Mouse (Mus musculus): ENCODE measurements at regions not wholly inside any gene's neighbourhood (a gene's known extent, or its start where the extent isn't known, plus 50 kb on each side); places are given as distances from the start of the nearest gene placed in this dataset.

DNA sequence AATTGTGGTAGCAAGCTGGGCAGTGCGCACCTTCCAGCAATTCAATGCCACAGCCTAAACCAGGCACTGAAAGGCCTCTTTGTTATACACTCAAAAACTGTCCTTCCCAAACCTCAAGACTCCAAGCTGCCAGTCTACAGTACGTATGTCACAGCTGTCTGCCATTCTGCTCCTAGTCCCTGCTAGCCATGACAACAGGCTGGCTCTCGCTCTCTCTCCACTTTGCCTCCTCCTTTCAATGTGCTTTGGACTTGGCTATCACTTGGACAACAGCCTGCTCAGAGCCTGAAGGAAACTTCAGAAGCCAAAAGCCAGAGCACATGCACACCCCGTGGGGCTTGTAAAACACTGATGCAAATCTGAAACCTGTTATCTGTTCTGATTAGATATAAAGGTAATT is 125.9 kb upstream of the Plcz1 start:
- no peak overlapping the region for H3K9ac ChIP-seq (ENCODE audit: low read depth, low read length)
- no peaks in the 10 kb centered on the region for H3K4me1 ChIP-seq (ENCODE audit: control insufficient read depth, insufficient read depth, low read length)
- ATAC-seq (replicated peaks; ENCODE audit: insufficient number of reproducible peaks, low FRiP score, low TSS enrichment): no peak
- H3K4me3 ChIP-seq (ENCODE audit: low read depth, low read length): no peak overlapping the region
- no peaks in the 10 kb centered on the region for H3K36me3 ChIP-seq (ENCODE audit: control insufficient read depth, insufficient read depth, low read length)
- 74% methylated on average over 4 of the region's 4 CpGs for WGBS (ENCODE audit: insufficient replicate concordance)
- H3K27me3 ChIP-seq (ENCODE audit: control insufficient read depth, insufficient read depth, low read length): no peaks in the 10 kb centered on the region
- H3K4me2 ChIP-seq: no peak overlapping the region
- no peaks in the 10 kb centered on the region for H3K9me3 ChIP-seq (replicated peaks; ENCODE audit: control insufficient read depth, low read length)
- no peak overlapping the region for H3K27ac ChIP-seq (ENCODE audit: low read depth, low read length)

DNA sequence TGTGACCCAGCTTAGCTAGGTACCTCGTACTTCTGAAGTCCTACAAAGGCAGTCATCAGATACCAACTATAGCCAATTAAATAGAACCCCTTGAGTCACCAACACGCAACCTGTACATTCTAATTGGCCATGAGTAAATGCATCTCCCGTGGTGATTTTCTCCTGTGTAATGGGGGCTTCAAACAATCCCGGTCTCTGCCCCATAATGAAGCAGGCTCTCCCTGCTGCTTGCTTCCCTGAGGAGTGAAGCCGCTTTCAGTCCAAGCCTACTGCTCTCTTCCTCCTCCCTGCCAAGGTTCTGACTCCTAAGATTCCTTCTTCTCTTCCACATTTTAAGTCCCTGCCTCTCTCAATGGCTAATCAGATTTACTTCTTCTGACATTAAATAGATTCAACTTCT is 121.5 kb upstream of the Plcz1 start:
- no peaks in the 10 kb centered on the region for H3K9me3 ChIP-seq (replicated peaks; ENCODE audit: control insufficient read depth, low read length)
- no peaks in the 10 kb centered on the region for H3K4me1 ChIP-seq (ENCODE audit: control insufficient read depth, insufficient read depth, low read length)
- no peak overlapping the region for H3K4me3 ChIP-seq (ENCODE audit: low read depth, low read length)
- no peaks in the 10 kb centered on the region for H3K27me3 ChIP-seq (ENCODE audit: control insufficient read depth, insufficient read depth, low read length)
- WGBS (ENCODE audit: insufficient replicate concordance): 85% methylated on average over 5 of the region's 5 CpGs
- H3K27ac ChIP-seq (ENCODE audit: low read depth, low read length): no peak overlapping the region
- no peak overlapping the region for H3K4me2 ChIP-seq
- no peak for ATAC-seq (replicated peaks; ENCODE audit: insufficient number of reproducible peaks, low FRiP score, low TSS enrichment)
- H3K9ac ChIP-seq (ENCODE audit: low read depth, low read length): no peak overlapping the region
- no peaks in the 10 kb centered on the region for H3K36me3 ChIP-seq (ENCODE audit: control insufficient read depth, insufficient read depth, low read length)

DNA sequence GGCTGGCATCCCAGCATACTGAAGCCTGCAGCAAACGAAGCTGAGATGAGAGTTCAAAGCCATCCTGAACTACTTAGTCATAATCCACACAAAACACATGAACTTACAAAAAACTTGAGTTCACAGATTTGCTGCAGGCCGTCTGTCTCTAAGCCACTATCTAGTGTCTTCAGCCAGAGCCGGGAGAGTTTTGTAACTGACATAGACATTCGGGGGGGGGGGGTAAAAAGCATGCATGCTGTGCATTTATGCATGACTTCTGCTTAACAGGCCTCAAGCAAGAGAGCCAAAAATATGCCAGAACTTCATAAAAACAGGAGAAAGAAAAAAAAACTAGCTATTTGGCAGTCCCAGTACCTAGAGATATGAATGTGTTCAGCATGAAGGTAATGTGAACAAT is 120.2 kb upstream of the Plcz1 start:
- Histone ChIP-seq H3K4me3 (ENCODE audit: low read depth, low read length) (no peak overlapping the region), H3K27me3 (ENCODE audit: control insufficient read depth, insufficient read depth, low read length) (no peaks in the 10 kb centered on the region), H3K9me3 (replicated peaks; ENCODE audit: control insufficient read depth, low read length) (no peaks in the 10 kb centered on the region), H3K9ac (ENCODE audit: low read depth, low read length) (no peak overlapping the region), H3K4me2 (no peak overlapping the region), H3K27ac (ENCODE audit: low read depth, low read length) (no peak overlapping the region), H3K36me3 (ENCODE audit: control insufficient read depth, insufficient read depth, low read length) (no peaks in the 10 kb centered on the region), H3K4me1 (ENCODE audit: control insufficient read depth, insufficient read depth, low read length) (no peaks in the 10 kb centered on the region)
- ATAC-seq (replicated peaks; ENCODE audit: insufficient number of reproducible peaks, low FRiP score, low TSS enrichment): no peak
- WGBS (ENCODE audit: insufficient replicate concordance): 73% methylated on average over 4 of the region's 4 CpGs

DNA sequence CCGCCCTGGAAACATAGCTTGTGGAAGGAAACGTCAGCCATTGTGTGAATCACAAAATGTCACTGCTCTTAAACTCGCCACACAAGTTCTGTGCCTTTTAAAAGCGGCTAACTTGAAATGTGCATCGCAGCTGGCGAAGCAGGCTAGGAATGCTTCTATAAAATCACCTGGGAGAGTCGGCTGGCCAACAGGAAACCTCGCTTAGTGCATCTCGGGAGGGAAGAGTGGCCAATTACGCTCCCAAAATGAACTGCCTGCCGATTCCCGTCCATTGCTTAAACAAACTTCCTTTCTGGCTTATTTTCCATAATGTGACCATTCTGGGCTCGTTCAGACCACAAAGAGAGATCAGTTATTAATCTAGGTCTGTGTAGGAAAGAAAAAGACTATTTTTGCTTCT is 119.7 kb upstream of the Plcz1 start:
- Histone ChIP-seq H3K27ac (ENCODE audit: low read depth, low read length) (no peak overlapping the region), H3K4me1 (ENCODE audit: control insufficient read depth, insufficient read depth, low read length) (no peaks in the 10 kb centered on the region), H3K4me3 (ENCODE audit: low read depth, low read length) (no peak overlapping the region), H3K36me3 (ENCODE audit: control insufficient read depth, insufficient read depth, low read length) (no peaks in the 10 kb centered on the region), H3K9ac (ENCODE audit: low read depth, low read length) (no peak overlapping the region), H3K9me3 (replicated peaks; ENCODE audit: control insufficient read depth, low read length) (no peaks in the 10 kb centered on the region), H3K4me2 (no peak overlapping the region), H3K27me3 (ENCODE audit: control insufficient read depth, insufficient read depth, low read length) (no peaks in the 10 kb centered on the region)
- 76% methylated on average over 13 of the region's 13 CpGs for WGBS (ENCODE audit: insufficient replicate concordance)
- ATAC-seq (replicated peaks; ENCODE audit: insufficient number of reproducible peaks, low FRiP score, low TSS enrichment): no peak

DNA sequence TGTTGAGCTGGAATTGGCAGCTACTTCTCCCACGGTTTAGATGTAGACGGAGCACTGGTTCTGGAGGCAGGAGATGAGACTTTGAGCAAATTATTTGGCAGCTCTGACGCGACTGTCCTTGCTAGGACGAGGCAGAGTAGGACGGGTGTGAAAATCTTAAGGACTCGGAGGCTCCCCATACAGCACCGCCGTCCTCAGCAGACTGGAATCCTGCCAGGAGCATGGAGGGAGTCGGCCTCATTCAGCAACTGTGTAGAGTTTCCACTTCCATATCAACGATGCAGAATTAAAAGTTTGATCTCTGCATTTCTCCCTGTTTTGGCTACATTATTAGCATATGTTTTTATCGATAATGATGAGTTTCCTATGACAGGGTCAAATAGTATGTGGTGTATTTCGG is 117.7 kb upstream of the Plcz1 start:
- Histone ChIP-seq H3K27ac (ENCODE audit: low read depth, low read length) (no peak overlapping the region), H3K27me3 (ENCODE audit: control insufficient read depth, insufficient read depth, low read length) (no peaks in the 10 kb centered on the region), H3K4me3 (ENCODE audit: low read depth, low read length) (no peak overlapping the region), H3K4me2 (no peak overlapping the region), H3K9ac (ENCODE audit: low read depth, low read length) (no peak overlapping the region), H3K9me3 (replicated peaks; ENCODE audit: control insufficient read depth, low read length) (no peaks in the 10 kb centered on the region), H3K36me3 (ENCODE audit: control insufficient read depth, insufficient read depth, low read length) (no peaks in the 10 kb centered on the region), H3K4me1 (ENCODE audit: control insufficient read depth, insufficient read depth, low read length) (no peaks in the 10 kb centered on the region)
- 64% methylated on average over 13 of the region's 13 CpGs for WGBS (ENCODE audit: insufficient replicate concordance)
- no peak for ATAC-seq (replicated peaks; ENCODE audit: insufficient number of reproducible peaks, low FRiP score, low TSS enrichment)

DNA sequence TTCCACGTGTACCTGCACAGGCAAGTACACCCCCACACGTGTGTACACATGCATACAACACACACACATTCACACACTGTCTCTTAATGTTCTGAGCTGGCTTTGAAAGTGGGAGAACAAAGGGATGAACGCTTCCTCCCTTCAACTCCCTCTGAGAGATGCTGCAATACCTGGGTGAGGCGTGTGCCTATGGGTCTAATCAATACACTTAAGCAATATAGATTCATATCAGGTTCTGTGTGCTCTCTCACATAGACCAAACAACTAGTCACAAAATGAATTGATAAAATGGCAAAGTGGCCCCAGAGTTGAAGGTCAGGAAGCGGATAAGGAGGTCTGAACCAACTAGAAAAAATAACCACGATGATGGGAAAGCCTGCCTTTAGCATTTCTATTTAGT is 116.1 kb upstream of the Plcz1 start:
- no peak for ATAC-seq (replicated peaks; ENCODE audit: insufficient number of reproducible peaks, low FRiP score, low TSS enrichment)
- Histone ChIP-seq H3K4me3 (ENCODE audit: low read depth, low read length) (no peak overlapping the region), H3K9ac (ENCODE audit: low read depth, low read length) (no peak overlapping the region), H3K9me3 (replicated peaks; ENCODE audit: control insufficient read depth, low read length) (no peaks in the 10 kb centered on the region), H3K36me3 (ENCODE audit: control insufficient read depth, insufficient read depth, low read length) (no peaks in the 10 kb centered on the region), H3K4me2 (no peak overlapping the region), H3K27me3 (ENCODE audit: control insufficient read depth, insufficient read depth, low read length) (no peaks in the 10 kb centered on the region), H3K27ac (ENCODE audit: low read depth, low read length) (no peak overlapping the region), H3K4me1 (ENCODE audit: control insufficient read depth, insufficient read depth, low read length) (no peaks in the 10 kb centered on the region)
- 77% methylated on average over 6 of the region's 6 CpGs for WGBS (ENCODE audit: insufficient replicate concordance)

DNA sequence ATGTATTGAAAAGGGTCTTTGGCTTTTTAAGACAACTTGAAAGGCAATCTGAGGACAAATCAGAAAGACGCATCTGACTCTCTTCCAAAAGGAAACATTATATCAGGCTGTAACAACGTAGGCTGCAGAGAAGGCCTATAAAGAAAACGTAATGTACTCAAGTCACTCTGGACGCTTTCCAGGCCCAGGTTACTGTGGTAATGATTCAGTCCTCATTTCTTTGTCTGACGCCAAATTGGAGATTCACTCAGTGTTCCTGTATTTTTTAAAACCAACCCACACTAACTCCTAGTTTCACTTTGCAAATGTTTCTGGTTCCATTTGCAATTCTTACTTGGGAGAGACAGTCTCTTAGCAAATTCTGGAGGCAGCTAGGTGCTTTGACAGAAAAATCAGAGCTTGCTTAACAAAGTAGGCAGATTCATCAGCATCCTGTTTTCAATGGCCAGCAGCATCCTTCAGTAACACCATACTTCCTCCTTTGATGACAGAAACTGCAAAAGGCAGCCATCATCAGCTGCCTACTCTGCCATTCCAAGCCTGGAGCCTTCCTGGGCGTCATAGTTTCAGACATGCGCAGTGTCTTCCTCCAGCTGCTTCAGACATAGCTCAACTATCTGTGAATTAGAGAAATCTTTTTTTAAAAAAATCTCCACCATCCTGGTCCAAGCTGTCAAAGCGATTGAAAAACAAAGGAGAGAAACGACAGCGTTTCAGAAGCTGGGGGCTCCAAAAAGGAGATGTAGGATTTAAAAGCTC is 111.3 kb upstream of the Plcz1 start:
- no peak for ATAC-seq (replicated peaks; ENCODE audit: insufficient number of reproducible peaks, low FRiP score, low TSS enrichment)
- Histone ChIP-seq H3K4me3 (ENCODE audit: low read depth, low read length) (no peak overlapping the region), H3K9ac (ENCODE audit: low read depth, low read length) (no peak overlapping the region), H3K4me2 (no peak overlapping the region), H3K27ac (ENCODE audit: low read depth, low read length) (no peak overlapping the region), H3K9me3 (replicated peaks; ENCODE audit: control insufficient read depth, low read length) (no peaks in the 10 kb centered on the region), H3K27me3 (ENCODE audit: control insufficient read depth, insufficient read depth, low read length) (no peaks in the 10 kb centered on the region), H3K36me3 (ENCODE audit: control insufficient read depth, insufficient read depth, low read length) (no peaks in the 10 kb centered on the region), H3K4me1 (ENCODE audit: control insufficient read depth, insufficient read depth, low read length) (no peaks in the 10 kb centered on the region)
- WGBS (ENCODE audit: insufficient replicate concordance): 70% methylated on average over 10 of the region's 10 CpGs

DNA sequence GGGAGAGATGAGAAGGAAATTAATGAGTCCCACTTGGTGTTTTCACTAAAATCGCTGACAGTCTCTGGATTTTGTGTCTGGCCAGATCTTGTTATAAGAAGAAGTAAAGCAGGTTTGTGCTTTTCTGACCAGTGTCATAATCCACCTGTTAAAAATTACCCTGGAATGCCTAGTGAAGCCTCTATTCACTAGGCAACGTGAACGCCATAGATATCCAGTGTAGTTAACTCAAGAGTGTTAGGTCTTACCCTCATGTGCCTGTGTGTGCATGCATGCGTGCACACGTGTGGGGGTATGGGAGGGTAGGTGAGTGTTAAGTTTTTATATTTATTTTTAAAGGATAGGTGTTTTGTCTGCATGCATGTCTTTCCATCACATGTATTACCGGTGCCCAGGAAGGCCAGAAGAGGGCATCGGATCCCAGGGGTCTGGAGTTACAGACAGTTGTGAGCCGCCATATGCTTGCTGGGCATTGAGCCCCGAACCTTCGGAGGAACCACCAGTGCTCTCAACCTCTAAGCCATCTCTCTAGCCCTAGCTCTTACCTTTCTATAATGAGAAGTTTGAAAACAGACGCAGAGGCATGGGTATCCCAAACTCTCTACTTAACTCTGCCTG is 107.5 kb upstream of the Plcz1 start:
- Histone ChIP-seq H3K4me3 (ENCODE audit: low read depth, low read length) (no peak overlapping the region), H3K4me1 (ENCODE audit: control insufficient read depth, insufficient read depth, low read length) (no peaks in the 10 kb centered on the region), H3K4me2 (no peak overlapping the region), H3K9me3 (replicated peaks; ENCODE audit: control insufficient read depth, low read length) (no peaks in the 10 kb centered on the region), H3K36me3 (ENCODE audit: control insufficient read depth, insufficient read depth, low read length) (no peaks in the 10 kb centered on the region), H3K27ac (ENCODE audit: low read depth, low read length) (no peak overlapping the region), H3K27me3 (ENCODE audit: control insufficient read depth, insufficient read depth, low read length) (no peaks in the 10 kb centered on the region), H3K9ac (ENCODE audit: low read depth, low read length) (no peak overlapping the region)
- no peak for ATAC-seq (replicated peaks; ENCODE audit: insufficient number of reproducible peaks, low FRiP score, low TSS enrichment)
- 86% methylated on average over 11 of the region's 11 CpGs for WGBS (ENCODE audit: insufficient replicate concordance)

DNA sequence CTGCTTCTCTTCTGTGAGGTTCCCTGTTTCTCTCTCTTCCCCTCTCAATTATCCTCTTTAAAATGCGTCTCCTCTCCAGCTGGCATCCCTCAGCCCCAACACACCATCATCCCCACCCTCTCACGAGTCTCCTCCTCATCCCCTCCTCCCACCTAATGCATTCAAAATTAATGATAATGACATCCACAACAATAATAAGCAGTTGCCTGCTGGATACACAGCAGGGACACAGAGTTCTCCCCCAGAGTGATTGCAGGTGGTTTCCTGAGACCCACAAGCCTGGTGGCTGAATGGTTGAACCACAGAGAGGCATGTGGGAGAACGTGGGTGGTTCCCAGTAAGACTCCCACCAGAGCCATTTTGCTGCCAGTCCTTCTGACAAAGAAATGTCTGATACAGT is 106.9 kb upstream of the Plcz1 start:
- Histone ChIP-seq H3K27ac (ENCODE audit: low read depth, low read length) (no peak overlapping the region), H3K4me2 (no peak overlapping the region), H3K9ac (ENCODE audit: low read depth, low read length) (no peak overlapping the region), H3K4me3 (ENCODE audit: low read depth, low read length) (no peak overlapping the region), H3K9me3 (replicated peaks; ENCODE audit: control insufficient read depth, low read length) (no peaks in the 10 kb centered on the region), H3K36me3 (ENCODE audit: control insufficient read depth, insufficient read depth, low read length) (no peaks in the 10 kb centered on the region), H3K4me1 (ENCODE audit: control insufficient read depth, insufficient read depth, low read length) (no peaks in the 10 kb centered on the region), H3K27me3 (ENCODE audit: control insufficient read depth, insufficient read depth, low read length) (no peaks in the 10 kb centered on the region)
- ATAC-seq (replicated peaks; ENCODE audit: insufficient number of reproducible peaks, low FRiP score, low TSS enrichment): no peak
- 56% methylated on average over 3 of the region's 3 CpGs for whole genome bisulfite sequencing (ENCODE audit: insufficient replicate concordance)

Measured in heart, embryonic 11.5 days (tissue).